14 mouse cellular contexts compared by ENCODE assay signal in the genomic region with DNA sequence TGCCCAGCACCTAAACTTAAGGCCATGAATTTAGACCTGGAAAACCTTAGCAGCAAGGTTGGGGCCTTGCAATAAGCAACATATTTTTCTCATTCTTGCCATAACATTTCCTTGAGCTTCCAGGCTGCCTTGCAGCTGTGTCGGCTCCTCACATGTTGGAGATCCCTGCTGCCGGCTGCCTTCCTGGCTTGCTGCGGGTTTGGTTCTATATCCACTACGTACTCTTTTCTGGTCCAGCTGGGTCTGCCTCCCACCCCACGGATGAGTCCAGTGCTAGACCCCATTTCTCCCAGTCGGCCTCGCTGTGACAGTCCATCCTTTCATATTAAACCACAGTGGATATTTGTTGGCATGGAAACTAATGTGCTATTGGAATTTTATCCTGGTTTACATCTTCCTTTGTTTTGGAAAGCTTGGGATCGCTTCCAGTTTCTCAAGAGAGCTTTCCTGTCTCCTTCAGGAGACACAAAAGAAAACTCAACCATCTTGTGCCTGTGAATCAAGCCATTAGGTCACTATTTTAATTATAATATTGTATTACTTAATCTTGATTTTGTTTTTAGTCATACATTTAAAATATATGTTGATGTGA. TPM values are rescaled to one million over a fixed set of nuclear protein-coding genes. Genes with fewer than 3 reads are reported as not detected.
A peak's percentile ranks its signal among the peaks of the same experiment; 100 is the strongest.
DNase-seq lines count a peak whose midpoint lies in the region; ATAC-seq and TF ChIP-seq lines count a peak whose summit lies in the region.
"Had no signal": no experiment of that assay in that cellular context is flagged by ENCODE, and none has a peak within 500 bp of the region (broad histone marks: within the 10 kb centered on the region; RNA-seq: fewer than 3 reads in every experiment).

No protein-coding gene starts in this region.

- no peaks in the 10 kb centered on the region for H3K36me3 ChIP-seq in lung, embryonic 16.5 days (ENCODE audit: control insufficient read depth, insufficient read depth, low read length)
- no peaks in the 10 kb centered on the region for H3K36me3 ChIP-seq in lung, postnatal 0 days (ENCODE audit: insufficient read depth, low read length)
- no peaks in the 10 kb centered on the region for H3K36me3 ChIP-seq in stomach, postnatal 0 days (ENCODE audit: control insufficient read depth, insufficient read depth, low read length)
- no peaks in the 10 kb centered on the region for H3K36me3 ChIP-seq in midbrain, postnatal 0 days (ENCODE audit: insufficient read depth, low read length)
- H3K36me3 ChIP-seq: midbrain, embryonic 13.5 days had no signal

- TF ChIP-seq EP300 in lung, postnatal 0 days (IDR thresholded peaks at IDR 0.05) = peak; percentile 73
- no peak for TF ChIP-seq EP300 in stomach, postnatal 0 days (optimal IDR thresholded peaks at IDR 0.05)

- ATAC-seq in lung, embryonic 16.5 days (ENCODE audit: low read depth) = no peak
- no peak for ATAC-seq in lung, postnatal 0 days
- ATAC-seq in stomach, postnatal 0 days (ENCODE audit: low FRiP score, low TSS enrichment) = no peak
- ATAC-seq in midbrain, postnatal 0 days (ENCODE audit: low FRiP score) = no peak
- ATAC-seq: midbrain, embryonic 13.5 days had no signal

- WGBS in lung, embryonic 16.5 days = 38% methylated on average over 8 of the region's 8 CpGs
- WGBS in lung, postnatal 0 days = 52% methylated on average over 8 of the region's 8 CpGs
- whole genome bisulfite sequencing in stomach, postnatal 0 days = 46% methylated on average over 8 of the region's 8 CpGs
- 51% methylated on average over 8 of the region's 8 CpGs for WGBS in midbrain, postnatal 0 days

- H3K4me2 ChIP-seq in lung, embryonic 16.5 days (ENCODE audit: low read depth, low read length) = no peak overlapping the region
- H3K4me2 ChIP-seq in lung, postnatal 0 days (replicated peaks; ENCODE audit: low read depth, low read length) = no peak overlapping the region
- no peak overlapping the region for H3K4me2 ChIP-seq in stomach, postnatal 0 days (replicated peaks; ENCODE audit: low read depth)
- no peak overlapping the region for H3K4me2 ChIP-seq in midbrain, postnatal 0 days (ENCODE audit: low read depth, low read length, poor library complexity, severe bottlenecking)
- H3K4me2 ChIP-seq: midbrain, embryonic 13.5 days had no signal

- no peaks in the 10 kb centered on the region for H3K27me3 ChIP-seq in lung, embryonic 16.5 days (ENCODE audit: control insufficient read depth, insufficient read depth, low read depth, low read length)
- H3K27me3 ChIP-seq in lung, postnatal 0 days (replicated peaks; ENCODE audit: insufficient read depth, low read length) = no peaks in the 10 kb centered on the region
- H3K27me3 ChIP-seq in stomach, postnatal 0 days (ENCODE audit: control insufficient read depth, insufficient read depth, low read length) = no peaks in the 10 kb centered on the region
- H3K27me3 ChIP-seq in midbrain, postnatal 0 days (ENCODE audit: insufficient read depth, low read length) = no peaks in the 10 kb centered on the region

- TF ChIP-seq CTCF in lung, postnatal 0 days (IDR thresholded peaks at IDR 0.05) = no peak
- TF ChIP-seq CTCF in stomach, postnatal 0 days (IDR thresholded peaks at IDR 0.05; ENCODE audit: low read depth) = no peak
- TF ChIP-seq CTCF in midbrain, postnatal 0 days (IDR thresholded peaks at IDR 0.05) = no peak

- intact Hi-C loops in heart, postnatal 14 days (cut with DNase I) = loop anchor here (2.0 kb wide), 3 partner anchors 17 to 61 kb away; no protein-coding TSS in a partner anchor

- H3K4me1 ChIP-seq in lung, embryonic 16.5 days (replicated peaks; ENCODE audit: control insufficient read depth, insufficient read depth, low read length) = peaks cover 31% of the 10 kb centered on the region
- H3K4me1 ChIP-seq in lung, postnatal 0 days (ENCODE audit: insufficient read depth, low read depth, low read length) = peaks cover 12% of the 10 kb centered on the region; the same call in 1 of the 2 replicates
- 0 out of 2 replicates have a peak, but pooled peaks cover 6% of the 10 kb centered on the region for H3K4me1 ChIP-seq in stomach, postnatal 0 days (replicated peaks; ENCODE audit: control insufficient read depth, insufficient read depth)
- H3K4me1 ChIP-seq in midbrain, postnatal 0 days (ENCODE audit: insufficient read depth, low read length) = peaks cover 7% of the 10 kb centered on the region; the same call in 1 of the 2 replicates

- peak overlapping the region; percentile 4; the same call in 1 of the 2 replicates for H3K27ac ChIP-seq in lung, embryonic 16.5 days (ENCODE audit: low read length)
- no peak overlapping the region for H3K27ac ChIP-seq in lung, postnatal 0 days (ENCODE audit: low read length)
- H3K27ac ChIP-seq in stomach, postnatal 0 days (replicated peaks) = peak overlapping the region; percentile 30; the same call in 1 of the 2 replicates
- no peak overlapping the region for H3K27ac ChIP-seq in midbrain, postnatal 0 days (ENCODE audit: low read depth, low read length)
- H3K27ac ChIP-seq: macrophage; midbrain, embryonic 13.5 days had no signal

- no peak overlapping the region for H3K4me3 ChIP-seq in lung, embryonic 16.5 days (ENCODE audit: low read length)
- no peak overlapping the region for H3K4me3 ChIP-seq in lung, postnatal 0 days (ENCODE audit: low read depth, low read length)
- no peak overlapping the region for H3K4me3 ChIP-seq in stomach, postnatal 0 days (ENCODE audit: low read depth, low read length)
- H3K4me3 ChIP-seq in midbrain, postnatal 0 days (ENCODE audit: low read depth, low read length) = no peak overlapping the region
- H3K4me3 ChIP-seq: left cerebral cortex, adult 2 months; midbrain, embryonic 13.5 days had no signal

- H3K9ac ChIP-seq in lung, embryonic 16.5 days (ENCODE audit: low read length) = no peak overlapping the region
- H3K9ac ChIP-seq in lung, postnatal 0 days (replicated peaks; ENCODE audit: low read depth) = no peak overlapping the region
- no peak overlapping the region for H3K9ac ChIP-seq in stomach, postnatal 0 days (ENCODE audit: low read length)
- no peak overlapping the region for H3K9ac ChIP-seq in midbrain, postnatal 0 days (replicated peaks; ENCODE audit: low read length, poor library complexity, severe bottlenecking)
- H3K9ac ChIP-seq: midbrain, embryonic 13.5 days had no signal

- DNase-seq in heart, adult 8-10 months (ENCODE audit: low spot score) = peak; percentile 39
- no peak for DNase-seq in heart, postnatal 14 days
- DNase-seq in lung, postnatal 14 days = no peak
- DNase-seq in lung, postnatal 0 days (ENCODE audit: low spot score) = peak; percentile 62
- no peak for DNase-seq in stomach, postnatal 0 days (ENCODE audit: low spot score)
- no peak for DNase-seq in midbrain, postnatal 0 days (ENCODE audit: low spot score)
- DNase-seq: adrenal gland, postnatal 36 days; cerebellum, postnatal 36 days; kidney, adult 11 months; liver had no signal

- no peaks in the 10 kb centered on the region for H3K9me3 ChIP-seq in lung, embryonic 16.5 days (ENCODE audit: control insufficient read depth, low read length)
- H3K9me3 ChIP-seq in lung, postnatal 0 days (ENCODE audit: low read length) = no peaks in the 10 kb centered on the region
- H3K9me3 ChIP-seq in stomach, postnatal 0 days (ENCODE audit: control insufficient read depth, low read length) = no peaks in the 10 kb centered on the region
- no peaks in the 10 kb centered on the region for H3K9me3 ChIP-seq in midbrain, postnatal 0 days (ENCODE audit: low read length)
- H3K9me3 ChIP-seq: midbrain, embryonic 13.5 days had no signal

RNA-seq across cellular contexts. Expression of gene Pcnx, which starts 1.7 kb away (rescaled TPM):
- 10 to 100 TPM; 53.7 to 77.4 (median 69.0) TPM for total RNA-seq in heart, adult 8-10 months (2022)
- 10 to 100 TPM; 68.0 to 70.0 TPM for total RNA-seq in heart, postnatal 14 days (2021)
- polyA plus RNA-seq in lung, embryonic 16.5 days (2015; fragmentation: Nextera tagmentation; extraction: Ambion mirVana) = 10.2 and 15.2 TPM in 2 replicates
- polyA plus RNA-seq in lung, postnatal 0 days (2015; fragmentation: Nextera tagmentation; extraction: Ambion mirVana) = 12.8 and 13.5 TPM in 2 replicates
- 5.1 TPM in 2 replicates for polyA plus RNA-seq in stomach, postnatal 0 days (2015; fragmentation: Nextera tagmentation; extraction: Ambion mirVana)
- total RNA-seq in midbrain, postnatal 0 days (2014; rRNA removed) = 46.6 TPM in 2 replicates
- 4.8 and 8.2 TPM in 2 replicates for polyA plus RNA-seq in midbrain, postnatal 0 days (2015; fragmentation: Nextera tagmentation; extraction: Ambion mirVana)

Comparison
In these comparisons a context has a peak if more than half of its experiments do, and no peak if none do; other contexts are left out.
1. DNase-seq: peak in heart, adult 8-10 months (single experiment) and lung, postnatal 0 days (single experiment); none in heart, postnatal 14 days (0 of 2), lung, postnatal 14 days (single experiment), stomach, postnatal 0 days (single experiment) and midbrain, postnatal 0 days (single experiment).
2. H3K27ac ChIP-seq: peak in lung, embryonic 16.5 days (single experiment) and stomach, postnatal 0 days (single experiment); none in lung, postnatal 0 days (single experiment) and midbrain, postnatal 0 days (single experiment).